16 mouse cellular contexts compared by ENCODE assay signal in the genomic region with DNA sequence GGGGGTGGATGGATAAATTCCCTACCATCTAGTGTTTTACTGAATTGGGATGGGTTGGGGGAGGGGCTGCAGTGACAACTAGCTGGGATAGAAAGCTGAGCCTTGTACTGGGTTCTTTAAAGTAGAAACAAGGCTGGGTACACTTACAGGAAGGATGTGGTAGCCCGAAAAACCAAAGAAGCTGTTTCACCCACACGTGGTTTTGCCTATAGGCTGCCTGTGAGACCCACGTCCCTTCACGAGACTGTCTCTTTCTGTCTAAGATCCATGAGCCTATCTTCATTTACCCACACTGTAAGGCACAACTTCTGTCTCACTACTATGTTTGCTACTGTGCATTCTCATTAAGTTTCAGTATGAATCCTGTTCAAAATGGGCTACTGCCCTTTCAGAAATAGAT.
DNase-seq lines count a peak whose midpoint lies in the region; ATAC-seq lines count a peak whose summit lies in the region.
"Had no signal": no experiment of that assay in that cellular context is flagged by ENCODE, and none has a peak within 500 bp of the region (broad histone marks: within the 10 kb centered on the region; RNA-seq: fewer than 3 reads in every experiment).

No protein-coding gene starts in this region.

- no peaks in the 10 kb centered on the region for H3K9me3 ChIP-seq in hindbrain, embryonic 10.5 days
- no peaks in the 10 kb centered on the region for H3K9me3 ChIP-seq in hindbrain, embryonic 14.5 days (ENCODE audit: control insufficient read depth, low read length)
- H3K9me3 ChIP-seq in embryonic facial prominence, embryonic 10.5 days: no peaks in the 10 kb centered on the region
- H3K9me3 ChIP-seq: liver, embryonic 15.5 days had no signal

- DNase-seq in hindbrain, embryonic 10.5 days (ENCODE audit: low spot score): no peak
- DNase-seq in hindbrain, embryonic 14.5 days (ENCODE audit: low spot score): no peak
- DNase-seq in CD4-positive helper T cell, adult 2 months (ENCODE audit: low read depth, low spot score): peak; percentile 61
- no peak for DNase-seq in embryonic facial prominence, embryonic 10.5 days (ENCODE audit: low spot score)
- DNase-seq in thymus, adult 18-20 months: peak; percentile 7 to 48
- no peak for DNase-seq in urinary bladder, postnatal 4 days (ENCODE audit: low spot score in 2 of 2)
- DNase-seq in cerebellum, postnatal 25 days: no peak
- DNase-seq in kidney, postnatal 10 days: no peak
- DNase-seq: cerebellum, adult 18-20 months; heart, postnatal 10 days; kidney, postnatal 4 days; layer of hippocampus, postnatal 36 days; lung, postnatal 14 days had no signal

- H3K4me3 ChIP-seq in hindbrain, embryonic 10.5 days: peak overlapping the region; percentile 11; the same call in 1 of the 2 replicates
- H3K4me3 ChIP-seq in hindbrain, embryonic 14.5 days (replicated peaks; ENCODE audit: low read length): no peak overlapping the region
- H3K4me3 ChIP-seq in embryonic facial prominence, embryonic 10.5 days: no peak overlapping the region
- H3K4me3 ChIP-seq: liver, embryonic 15.5 days had no signal

- peak overlapping the region; percentile 90 for H3K27ac ChIP-seq in hindbrain, embryonic 10.5 days
- no peak overlapping the region for H3K27ac ChIP-seq in hindbrain, embryonic 14.5 days
- H3K27ac ChIP-seq in embryonic facial prominence, embryonic 10.5 days (replicated peaks): peak overlapping the region; percentile 16; the same call in 1 of the 2 replicates
- H3K27ac ChIP-seq: liver, embryonic 15.5 days had no signal

- 32% methylated on average over 4 of the region's 4 CpGs for WGBS in hindbrain, embryonic 10.5 days
- WGBS in hindbrain, embryonic 14.5 days: 30% methylated on average over 4 of the region's 4 CpGs
- WGBS in embryonic facial prominence, embryonic 10.5 days: 43% methylated on average over 4 of the region's 4 CpGs

- H3K9ac ChIP-seq in hindbrain, embryonic 14.5 days: no peak overlapping the region
- H3K9ac ChIP-seq: liver, embryonic 15.5 days had no signal

- no peaks in the 10 kb centered on the region for H3K36me3 ChIP-seq in hindbrain, embryonic 10.5 days
- no peaks in the 10 kb centered on the region for H3K36me3 ChIP-seq in hindbrain, embryonic 14.5 days (replicated peaks; ENCODE audit: control insufficient read depth, insufficient read depth)
- H3K36me3 ChIP-seq in embryonic facial prominence, embryonic 10.5 days (replicated peaks): no peaks in the 10 kb centered on the region
- H3K36me3 ChIP-seq: liver, embryonic 15.5 days had no signal

- no peak overlapping the region for H3K4me2 ChIP-seq in hindbrain, embryonic 14.5 days (replicated peaks)
- H3K4me2 ChIP-seq: liver, embryonic 15.5 days had no signal

- H3K27me3 ChIP-seq in hindbrain, embryonic 10.5 days (ENCODE audit: insufficient read depth, poor library complexity, severe bottlenecking): peaks cover 7% of the 10 kb centered on the region
- peaks cover 5% of the 10 kb centered on the region; the same call in 1 of the 2 replicates for H3K27me3 ChIP-seq in hindbrain, embryonic 14.5 days (ENCODE audit: control insufficient read depth, insufficient read depth, low read length)
- H3K27me3 ChIP-seq in embryonic facial prominence, embryonic 10.5 days (replicated peaks; ENCODE audit: low read depth, poor library complexity, severe bottlenecking): 0 out of 2 replicates have a peak, but pooled peaks cover 13% of the 10 kb centered on the region

- peaks cover 100% of the 10 kb centered on the region for H3K4me1 ChIP-seq in hindbrain, embryonic 10.5 days (replicated peaks)
- H3K4me1 ChIP-seq in hindbrain, embryonic 14.5 days (replicated peaks; ENCODE audit: control insufficient read depth, insufficient read depth, low read length): peaks cover 10% of the 10 kb centered on the region; the same call in 1 of the 2 replicates
- H3K4me1 ChIP-seq in embryonic facial prominence, embryonic 10.5 days: peaks cover 91% of the 10 kb centered on the region
- H3K4me1 ChIP-seq: liver, embryonic 15.5 days had no signal

- no peak for ATAC-seq in hindbrain, embryonic 14.5 days (ENCODE audit: low FRiP score)
- ATAC-seq: intestine, embryonic 16.5 days; Patski had no signal

Comparison
In these comparisons a context has a peak if more than half of its experiments do, and no peak if none do; other contexts are left out.
1. DNase-seq: peak in CD4-positive helper T cell, adult 2 months (single experiment) and thymus, adult 18-20 months (2 of 2); none in hindbrain, embryonic 10.5 days (single experiment), hindbrain, embryonic 14.5 days (single experiment), embryonic facial prominence, embryonic 10.5 days (single experiment), urinary bladder, postnatal 4 days (0 of 2), cerebellum, postnatal 25 days (0 of 2) and kidney, postnatal 10 days (single experiment).